Mouse (Mus musculus): Measurements from ENCODE around the gene Pwwp2b. TPM values are rescaled to one million over a fixed set of nuclear protein-coding genes. Genes with fewer than 3 reads are reported as not detected.

Gene Pwwp2b
- total and polyA plus RNA-seq, 3 experiments, result 1.9 to 4.3 TPM; not detected in 1

- no peak for DNase-seq (ENCODE audit: low read depth, low spot score)
- H3K9me3 ChIP-seq (replicated peaks; ENCODE audit: insufficient read depth, low read length), result no peaks in the 10 kb centered on the region
- H3K27me3 ChIP-seq (ENCODE audit: control insufficient read depth in 1 of 2, insufficient read depth in 2 of 2, low read length in 2 of 2), result no peaks in the 10 kb centered on the region
- no peak overlapping the region for H3K27ac ChIP-seq (ENCODE audit: control insufficient read depth, low read depth, low read length)
- H3K4me3 ChIP-seq (ENCODE audit: control insufficient read depth in 1 of 2, insufficient read depth in 1 of 2, low read depth in 2 of 2, low read length in 2 of 2), result no peak overlapping the region
- peaks cover 0 to 13% of the 10 kb centered on the region in 2 experiments; a peak in 1 of 4 replicates for H3K4me1 ChIP-seq (ENCODE audit: control insufficient read depth in 1 of 2, insufficient read depth in 2 of 2, low read length in 2 of 2)
- H3K9ac ChIP-seq (ENCODE audit: control insufficient read depth, low read depth, low read length, poor library complexity, severe bottlenecking), result no peak overlapping the region
- H3K79me2 ChIP-seq (ENCODE audit: control insufficient read depth, insufficient read depth, low read length, poor library complexity), result no peaks in the 10 kb centered on the region
- no peak for TF ChIP-seq JUND (IDR thresholded peaks at IDR 0.05; ENCODE audit: low read depth, low read length)
- no peak for TF ChIP-seq TAL1 (IDR thresholded peaks at IDR 0.05; ENCODE audit: low read length)
- TF ChIP-seq CTCF (IDR thresholded peaks at IDR 0.05 in 2 of 3, conservative IDR thresholded peaks at IDR 0.05 in 1 of 3; ENCODE audit: control insufficient read depth in 1 of 3, insufficient read depth in 1 of 3, low read depth in 2 of 3, low read length in 3 of 3, poor library complexity in 1 of 3, severe bottlenecking in 1 of 3), result no peak
- no peak for TF ChIP-seq CHD2 (IDR thresholded peaks at IDR 0.05; ENCODE audit: low read length)
- no peak for TF ChIP-seq POLR2AphosphoS5 (IDR thresholded peaks at IDR 0.05; ENCODE audit: borderline replicate concordance, low read depth, low read length)
- no peak for TF ChIP-seq MYC (IDR thresholded peaks at IDR 0.05; ENCODE audit: low read depth, low read length)
- no peak for TF ChIP-seq USF1 (IDR thresholded peaks at IDR 0.05; ENCODE audit: low read depth, low read length)
- TF ChIP-seq NRF1 (IDR thresholded peaks at IDR 0.05; ENCODE audit: insufficient read depth, low read depth, low read length, poor library complexity, severe bottlenecking), result no peak
- peaks cover 0 to 3% of the 10 kb centered on the region in 2 experiments; a peak in 1 of 4 replicates for H3K36me3 ChIP-seq (ENCODE audit: control insufficient read depth in 1 of 2, insufficient read depth in 2 of 2, low read length in 2 of 2)
Observed at GRCm38 (mm10) chr7:139273397-139273719, 25.1 kb downstream of the Pwwp2b start.

DNA sequence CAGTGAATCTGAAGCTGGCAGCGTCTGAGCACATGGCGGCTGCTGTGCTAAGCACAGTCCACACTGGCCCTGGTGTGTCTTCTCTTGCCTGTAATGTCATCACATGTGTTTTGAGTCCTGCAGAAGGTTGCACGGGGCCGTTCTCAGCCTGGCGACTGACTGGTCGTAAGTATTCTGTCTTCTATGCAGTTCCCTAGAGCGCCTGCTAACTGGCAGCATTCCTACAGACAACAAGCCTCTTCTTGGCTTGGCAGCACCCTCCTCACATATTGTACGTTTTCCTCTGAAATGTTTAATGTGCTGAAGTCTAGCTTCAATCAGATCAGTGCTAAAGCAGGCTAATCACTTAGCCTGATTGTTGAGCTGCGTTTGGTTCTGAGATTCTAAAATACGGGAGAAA, 27.3 kb downstream of the Pwwp2b start:
- Histone ChIP-seq H3K79me2 (ENCODE audit: control insufficient read depth, insufficient read depth, low read length, poor library complexity) (no peaks in the 10 kb centered on the region), H3K27me3 (ENCODE audit: control insufficient read depth in 1 of 2, insufficient read depth in 2 of 2, low read length in 2 of 2) (no peaks in the 10 kb centered on the region), H3K9ac (ENCODE audit: control insufficient read depth, low read depth, low read length, poor library complexity, severe bottlenecking) (no peak overlapping the region), H3K36me3 (ENCODE audit: control insufficient read depth in 1 of 2, insufficient read depth in 2 of 2, low read length in 2 of 2) (peaks cover 0 to 3% of the 10 kb centered on the region in 2 experiments; a peak in 1 of 4 replicates), H3K9me3 (replicated peaks; ENCODE audit: insufficient read depth, low read length) (no peaks in the 10 kb centered on the region), H3K27ac (ENCODE audit: control insufficient read depth, low read depth, low read length) (no peak overlapping the region), H3K4me1 (ENCODE audit: control insufficient read depth in 1 of 2, insufficient read depth in 2 of 2, low read length in 2 of 2) (peaks cover 0 to 13% of the 10 kb centered on the region in 2 experiments; a peak in 1 of 4 replicates), H3K4me3 (ENCODE audit: control insufficient read depth in 1 of 2, insufficient read depth in 1 of 2, low read depth in 2 of 2, low read length in 2 of 2) (no peak overlapping the region)
- no peak for TF ChIP-seq CTCF (IDR thresholded peaks at IDR 0.05 in 2 of 3, conservative IDR thresholded peaks at IDR 0.05 in 1 of 3; ENCODE audit: control insufficient read depth in 1 of 3, insufficient read depth in 1 of 3, low read depth in 2 of 3, low read length in 3 of 3, poor library complexity in 1 of 3, severe bottlenecking in 1 of 3)
- no peak for TF ChIP-seq POLR2AphosphoS2 (IDR thresholded peaks at IDR 0.05; ENCODE audit: low read length)
- no peak for TF ChIP-seq UBTF (IDR thresholded peaks at IDR 0.05; ENCODE audit: borderline replicate concordance, insufficient read depth, low read depth, low read length)
- TF ChIP-seq TCF12 (IDR thresholded peaks at IDR 0.05; ENCODE audit: low read depth, low read length), result no peak
- TF ChIP-seq ZKSCAN1 (IDR thresholded peaks at IDR 0.05; ENCODE audit: low read depth, low read length), result no peak
- no peak for TF ChIP-seq GABPA (IDR thresholded peaks at IDR 0.05; ENCODE audit: low read depth, low read length)
- no peak for TF ChIP-seq KAT2A (conservative IDR thresholded peaks at IDR 0.05; ENCODE audit: low read depth, low read length)
- no peak for TF ChIP-seq NRF1 (IDR thresholded peaks at IDR 0.05; ENCODE audit: insufficient read depth, low read depth, low read length, poor library complexity, severe bottlenecking)
- TF ChIP-seq MAZ (IDR thresholded peaks at IDR 0.05; ENCODE audit: low read depth, low read length), result no peak
- no peak for TF ChIP-seq MAFK (IDR thresholded peaks at IDR 0.05; ENCODE audit: borderline replicate concordance, low read depth, low read length)
- no peak for TF ChIP-seq ETS1 (IDR thresholded peaks at IDR 0.05; ENCODE audit: low read depth, low read length)
- no peak for TF ChIP-seq TBP (IDR thresholded peaks at IDR 0.05; ENCODE audit: low read depth, low read length)
- TF ChIP-seq TAL1 (IDR thresholded peaks at IDR 0.05; ENCODE audit: low read length), result no peak
- TF ChIP-seq MEF2A (IDR thresholded peaks at IDR 0.05; ENCODE audit: extremely low read depth, insufficient replicate concordance, low read depth, low read length, poor library complexity, severe bottlenecking), result no peak
- TF ChIP-seq POLR2AphosphoS5 (IDR thresholded peaks at IDR 0.05; ENCODE audit: borderline replicate concordance, low read depth, low read length), result no peak
- no peak for TF ChIP-seq NELFE (IDR thresholded peaks at IDR 0.05; ENCODE audit: low read depth, low read length)
- TF ChIP-seq HCFC1 (IDR thresholded peaks at IDR 0.05; ENCODE audit: low read depth, low read length), result no peak
- TF ChIP-seq JUND (IDR thresholded peaks at IDR 0.05; ENCODE audit: low read depth, low read length), result no peak
- no peak for TF ChIP-seq GATA1 (IDR thresholded peaks at IDR 0.05; ENCODE audit: low read depth, low read length)
- TF ChIP-seq POLR2A (IDR thresholded peaks at IDR 0.05; ENCODE audit: control insufficient read depth in 1 of 2, insufficient read depth in 1 of 2, low read depth in 1 of 2, low read length in 2 of 2, poor library complexity in 1 of 2), result no peak
- no peak for DNase-seq (ENCODE audit: low read depth, low spot score)

Data from MEL (cell line).